Mouse (Mus musculus): Measurements from ENCODE around the gene Rcc1. TPM values are rescaled to one million over a fixed set of nuclear protein-coding genes. Genes with fewer than 3 reads are reported as not detected.

Rcc1 gene
- polyA plus RNA-seq, 1 experiment from 2014 or later = 42.4 TPM

DNA sequence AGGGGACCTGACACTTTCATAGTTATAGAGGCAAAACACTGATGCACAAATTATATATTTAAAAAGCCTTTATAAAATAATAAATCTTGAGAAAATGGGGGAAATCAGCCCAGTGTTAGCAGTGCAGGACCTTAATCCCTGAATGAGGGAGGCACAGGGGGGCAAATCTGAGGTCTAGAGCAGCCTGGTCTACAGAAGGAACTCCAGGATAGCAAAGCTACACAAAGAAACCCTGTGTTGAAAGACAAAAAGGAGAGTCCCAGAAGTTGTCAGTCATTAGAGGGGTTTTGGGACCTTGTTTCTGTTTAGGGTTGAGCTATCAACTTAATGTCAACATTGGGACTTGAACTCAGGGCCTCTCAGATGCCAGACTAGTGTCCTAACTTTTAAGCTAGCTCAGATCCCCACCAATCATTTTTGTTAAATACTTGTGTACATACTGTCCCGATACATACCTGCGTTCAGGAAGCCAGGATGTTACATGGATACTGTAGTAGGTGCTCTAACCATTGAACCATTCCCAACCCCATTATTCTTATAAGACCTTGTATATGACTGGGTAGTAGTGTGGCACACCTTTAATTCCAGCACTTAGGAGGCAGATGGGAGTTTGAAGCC, 3.2 kb downstream of the Rcc1 start:
- Histone ChIP-seq H3K27ac (ENCODE audit: low read depth, low read length) (no peak overlapping the region), H3K9ac (ENCODE audit: low read length) (no peak overlapping the region), H3K27me3 (replicated peaks; ENCODE audit: control insufficient read depth, insufficient read depth, low read length) (no peaks in the 10 kb centered on the region), H3K36me3 (ENCODE audit: control insufficient read depth, insufficient read depth, low read length) (peaks cover 6% of the 10 kb centered on the region; the same call in 1 of the 2 replicates), H3K4me1 (ENCODE audit: control insufficient read depth, insufficient read depth, low read length) (peaks cover 7% of the 10 kb centered on the region; the same call in 1 of the 2 replicates), H3K4me3 (ENCODE audit: low read depth, low read length) (no peak overlapping the region), H3K9me3 (replicated peaks; ENCODE audit: control insufficient read depth, low read length) (no peaks in the 10 kb centered on the region), H3K4me2 (ENCODE audit: low read length) (no peak overlapping the region)
- DNase-seq (ENCODE audit: low spot score) (no peak), ATAC-seq (no peak)
- whole genome bisulfite sequencing = 28% methylated on average over 2 of the region's 2 CpGs

DNA sequence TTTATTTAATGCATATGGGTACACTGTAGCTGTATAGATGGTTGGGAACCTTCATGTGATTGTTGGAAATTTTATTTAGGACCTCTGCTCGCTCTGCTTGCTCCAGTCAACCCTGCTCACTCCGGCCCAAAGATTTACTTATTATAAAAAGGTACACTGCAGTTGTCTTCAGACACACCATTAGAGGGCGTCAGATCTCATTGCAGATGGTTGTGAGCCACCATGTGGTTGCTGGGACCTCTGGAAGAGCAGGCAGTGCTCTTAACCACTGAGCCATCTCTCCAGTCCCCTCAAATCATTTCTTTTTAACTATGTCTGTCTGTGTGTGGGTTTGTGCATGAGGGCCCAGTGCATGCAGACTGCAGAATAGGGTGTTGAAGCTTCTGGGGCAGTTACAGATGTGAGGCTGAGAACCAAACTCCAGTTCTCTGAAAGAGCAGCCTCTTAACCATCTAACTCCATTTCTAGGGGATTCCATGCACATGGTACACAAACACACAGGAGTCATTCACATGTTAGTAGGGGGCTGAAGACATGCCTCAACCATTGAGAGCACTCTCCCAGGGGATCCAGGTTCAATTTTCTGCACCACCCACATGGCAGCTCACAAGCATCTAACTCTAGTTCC, 3.8 kb downstream of the Rcc1 start:
- whole genome bisulfite sequencing = 57% methylated on average over 3 of the region's 3 CpGs
- Histone ChIP-seq H3K9ac (ENCODE audit: low read length) (no peak overlapping the region), H3K4me2 (ENCODE audit: low read length) (no peak overlapping the region), H3K27ac (ENCODE audit: low read depth, low read length) (no peak overlapping the region), H3K4me1 (ENCODE audit: control insufficient read depth, insufficient read depth, low read length) (peaks cover 11% of the 10 kb centered on the region), H3K27me3 (replicated peaks; ENCODE audit: control insufficient read depth, insufficient read depth, low read length) (no peaks in the 10 kb centered on the region), H3K4me3 (ENCODE audit: low read depth, low read length) (no peak overlapping the region), H3K36me3 (ENCODE audit: control insufficient read depth, insufficient read depth, low read length) (peaks cover 6% of the 10 kb centered on the region; the same call in 1 of the 2 replicates), H3K9me3 (replicated peaks; ENCODE audit: control insufficient read depth, low read length) (no peaks in the 10 kb centered on the region)
- ATAC-seq (no peak), DNase-seq (ENCODE audit: low spot score) (no peak)

DNA sequence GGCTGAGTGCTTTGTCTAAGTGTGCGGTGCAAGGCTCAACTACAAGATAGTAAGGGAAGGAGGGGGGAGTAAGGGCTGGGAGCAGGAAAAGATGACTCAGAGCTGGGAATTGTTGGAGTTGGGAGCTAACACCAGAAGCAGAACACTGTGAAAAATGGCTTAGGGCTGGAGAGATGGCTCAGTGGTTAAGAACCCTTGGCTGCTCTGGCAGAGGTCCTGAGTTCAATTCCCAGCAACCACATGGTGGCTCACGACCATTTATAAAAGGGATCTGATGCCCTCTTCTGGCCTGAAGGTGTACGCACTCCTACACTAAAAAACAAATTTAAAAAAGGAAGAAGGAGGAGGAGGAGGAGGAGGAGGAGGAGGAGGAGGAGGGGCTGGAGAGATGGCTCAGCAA, 6.7 kb downstream of the Rcc1 start:
- Histone ChIP-seq H3K9ac (ENCODE audit: low read length) (no peak overlapping the region), H3K27ac (ENCODE audit: low read depth, low read length) (no peak overlapping the region), H3K4me3 (ENCODE audit: low read depth, low read length) (no peak overlapping the region), H3K27me3 (replicated peaks; ENCODE audit: control insufficient read depth, insufficient read depth, low read length) (no peaks in the 10 kb centered on the region), H3K4me2 (ENCODE audit: low read length) (no peak overlapping the region), H3K9me3 (replicated peaks; ENCODE audit: control insufficient read depth, low read length) (no peaks in the 10 kb centered on the region), H3K36me3 (ENCODE audit: control insufficient read depth, insufficient read depth, low read length) (peaks cover 6% of the 10 kb centered on the region; the same call in 1 of the 2 replicates), H3K4me1 (ENCODE audit: control insufficient read depth, insufficient read depth, low read length) (peaks cover 10% of the 10 kb centered on the region; the same call in 1 of the 2 replicates)
- DNase-seq (ENCODE audit: low spot score) (no peak), ATAC-seq (no peak)
- 65% methylated on average over 3 of the region's 3 CpGs for WGBS

DNA sequence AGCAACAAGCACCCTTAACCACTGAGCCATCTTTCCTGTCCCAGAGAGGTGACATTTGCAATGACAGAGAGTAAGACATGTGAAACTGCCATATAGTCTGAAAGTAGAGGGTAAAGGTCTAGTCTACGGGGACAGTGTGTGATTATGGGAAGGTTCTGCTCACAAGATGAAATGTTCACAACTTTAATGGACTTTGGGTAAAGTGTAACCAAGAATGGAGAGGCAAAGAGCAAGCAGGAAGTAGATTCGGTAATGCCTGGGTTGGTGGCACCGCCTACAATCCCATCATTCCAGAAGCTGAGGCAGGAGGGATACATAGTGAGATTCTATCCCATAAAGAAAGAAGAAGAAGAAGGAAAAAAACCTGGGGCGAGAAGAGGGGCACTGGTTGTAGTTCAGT, 7.1 kb downstream of the Rcc1 start:
- DNase-seq (ENCODE audit: low spot score) (no peak), ATAC-seq (no peak)
- peaks cover 10% of the 10 kb centered on the region; the same call in 1 of the 2 replicates for H3K4me1 ChIP-seq (ENCODE audit: control insufficient read depth, insufficient read depth, low read length)
- H3K36me3 ChIP-seq (ENCODE audit: control insufficient read depth, insufficient read depth, low read length) = peaks cover 5% of the 10 kb centered on the region; the same call in 1 of the 2 replicates
- no peaks in the 10 kb centered on the region for H3K27me3 ChIP-seq (replicated peaks; ENCODE audit: control insufficient read depth, insufficient read depth, low read length)
- H3K4me2 ChIP-seq (ENCODE audit: low read length) = no peak overlapping the region
- no peaks in the 10 kb centered on the region for H3K9me3 ChIP-seq (replicated peaks; ENCODE audit: control insufficient read depth, low read length)
- 89% methylated on average over 4 of the region's 4 CpGs for WGBS
- H3K9ac ChIP-seq (ENCODE audit: low read length) = no peak overlapping the region
- no peak overlapping the region for H3K4me3 ChIP-seq (ENCODE audit: low read depth, low read length)
- no peak overlapping the region for H3K27ac ChIP-seq (ENCODE audit: low read depth, low read length)

DNA sequence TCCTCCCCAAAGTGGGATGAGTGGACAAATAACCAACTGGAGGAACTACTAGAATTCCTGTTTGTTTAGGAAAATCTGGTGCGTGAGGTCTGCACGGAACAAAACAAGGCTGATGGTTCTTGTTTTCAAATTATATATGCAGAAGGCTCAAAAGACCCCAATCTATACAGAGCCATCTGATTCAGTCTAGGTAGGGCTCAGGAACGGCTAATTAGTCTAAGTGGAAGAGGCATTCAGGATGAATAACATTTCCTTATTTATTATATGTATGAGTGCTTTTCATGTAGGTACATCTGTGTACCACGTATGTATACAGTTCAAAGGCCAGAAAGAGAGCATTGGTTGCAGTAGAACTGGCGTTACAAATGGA, 7.6 kb downstream of the Rcc1 start:
- Histone ChIP-seq H3K4me1 (ENCODE audit: control insufficient read depth, insufficient read depth, low read length) (peaks cover 10% of the 10 kb centered on the region; the same call in 1 of the 2 replicates), H3K9me3 (replicated peaks; ENCODE audit: control insufficient read depth, low read length) (no peaks in the 10 kb centered on the region), H3K4me3 (ENCODE audit: low read depth, low read length) (peak overlapping the region; percentile 78), H3K4me2 (ENCODE audit: low read length) (peak overlapping the region; percentile 93), H3K36me3 (ENCODE audit: control insufficient read depth, insufficient read depth, low read length) (peaks cover 1% of the 10 kb centered on the region; the same call in 1 of the 2 replicates), H3K27ac (ENCODE audit: low read depth, low read length) (no peak overlapping the region), H3K9ac (ENCODE audit: low read length) (no peak overlapping the region; the same call in none of the 2 replicates), H3K27me3 (replicated peaks; ENCODE audit: control insufficient read depth, insufficient read depth, low read length) (no peaks in the 10 kb centered on the region)
- 42% methylated on average over 5 of the region's 5 CpGs for WGBS
- DNase-seq (ENCODE audit: low spot score) (no peak), ATAC-seq (peak; percentile 44)

DNA sequence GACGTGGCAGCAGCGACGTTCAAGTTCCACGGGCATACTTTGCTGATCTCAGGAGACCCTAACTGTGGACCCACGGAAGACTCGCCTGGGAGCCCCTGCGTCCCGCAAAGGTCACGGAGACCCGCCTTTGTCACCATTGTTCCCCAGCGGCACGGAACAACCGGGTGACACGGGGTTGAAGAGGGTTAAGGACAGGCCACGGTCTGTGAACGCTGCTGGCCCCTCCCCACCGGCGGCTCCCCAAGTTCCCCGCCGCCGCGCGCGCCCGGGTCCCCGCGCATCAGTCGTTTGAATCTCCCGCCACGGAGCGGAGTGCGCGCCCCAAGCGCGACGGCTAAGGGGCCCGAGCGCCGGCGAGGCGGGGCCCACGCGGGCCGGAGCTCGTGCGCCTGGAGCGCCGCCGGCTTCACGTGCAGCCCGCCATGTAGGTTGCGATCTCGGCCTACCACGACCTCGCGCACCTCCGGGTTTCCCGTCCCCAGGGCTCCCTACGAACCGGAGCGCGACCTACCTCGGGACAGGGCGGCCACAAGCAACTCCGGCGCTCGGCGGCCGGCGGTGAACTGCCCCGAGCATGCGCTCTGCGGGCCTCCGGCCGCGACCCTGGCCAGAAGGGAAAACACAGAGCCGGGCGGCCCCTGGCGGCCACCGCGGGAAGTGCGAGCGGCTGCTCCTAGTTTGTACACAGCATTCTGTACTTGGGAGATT, 8.1 kb downstream of the Rcc1 start:
- Histone ChIP-seq H3K36me3 (ENCODE audit: control insufficient read depth, insufficient read depth, low read length) (no peaks in the 10 kb centered on the region), H3K27me3 (replicated peaks; ENCODE audit: control insufficient read depth, insufficient read depth, low read length) (no peaks in the 10 kb centered on the region), H3K27ac (ENCODE audit: low read depth, low read length) (peak overlapping the region; percentile 52), H3K4me3 (ENCODE audit: low read depth, low read length) (peak overlapping the region; percentile 78), H3K9ac (ENCODE audit: low read length) (peak overlapping the region; percentile 80), H3K4me1 (ENCODE audit: control insufficient read depth, insufficient read depth, low read length) (peaks cover 10% of the 10 kb centered on the region; the same call in 1 of the 2 replicates), H3K4me2 (ENCODE audit: low read length) (peak overlapping the region; percentile 93), H3K9me3 (replicated peaks; ENCODE audit: control insufficient read depth, low read length) (no peaks in the 10 kb centered on the region)
- peak; percentile 92 for ATAC-seq
- peak; percentile 90 for DNase-seq (ENCODE audit: low spot score)
- under 1% methylated on average over 83 of the region's 83 CpGs for WGBS

DNA sequence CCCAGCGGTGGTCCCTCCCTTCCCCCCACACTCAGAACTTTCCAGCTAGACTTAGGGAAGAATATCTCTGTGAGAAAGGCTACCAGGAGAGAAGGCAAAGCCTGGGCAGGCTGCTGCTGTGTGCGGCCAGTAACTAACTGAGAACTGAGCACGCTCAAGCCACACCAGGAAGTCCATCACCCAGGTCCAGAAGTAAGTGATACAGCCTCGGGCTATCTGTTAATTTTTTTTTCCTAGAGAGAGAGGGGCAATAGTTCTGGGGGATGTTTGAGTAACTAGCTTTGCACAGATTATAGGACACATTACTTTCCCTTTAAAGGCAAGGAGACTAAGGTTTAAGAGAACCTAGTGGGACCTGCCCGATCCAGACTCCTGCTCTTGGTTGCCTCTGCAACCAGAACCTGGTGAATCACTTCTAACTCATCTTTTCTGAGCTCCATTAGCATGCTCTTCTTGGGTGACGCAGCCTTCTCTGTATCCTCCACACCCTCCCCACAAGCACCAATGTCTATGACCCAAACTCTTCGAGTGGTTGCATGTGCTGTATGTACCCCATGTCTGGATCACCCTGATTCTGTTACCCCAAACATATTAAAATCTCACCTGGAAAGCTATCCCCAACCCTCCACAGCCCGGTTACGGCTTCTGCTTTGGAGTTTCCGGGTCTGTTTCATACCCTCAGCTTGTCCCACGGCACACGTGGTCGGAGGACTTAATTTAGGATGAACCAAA, 8.8 kb downstream of the Rcc1 start:
- ATAC-seq (0 out of 2 replicates have a peak, but pooled peaks have one; percentile 11), DNase-seq (ENCODE audit: low spot score) (no peak)
- 7% methylated on average over 13 of the region's 13 CpGs for whole genome bisulfite sequencing
- Histone ChIP-seq H3K9ac (ENCODE audit: low read length) (peak overlapping the region; percentile 80), H3K27ac (ENCODE audit: low read depth, low read length) (no peak overlapping the region), H3K4me3 (ENCODE audit: low read depth, low read length) (peak overlapping the region; percentile 78), H3K4me1 (ENCODE audit: control insufficient read depth, insufficient read depth, low read length) (peaks cover 10% of the 10 kb centered on the region; the same call in 1 of the 2 replicates), H3K9me3 (replicated peaks; ENCODE audit: control insufficient read depth, low read length) (no peaks in the 10 kb centered on the region), H3K4me2 (ENCODE audit: low read length) (peak overlapping the region; percentile 93), H3K27me3 (replicated peaks; ENCODE audit: control insufficient read depth, insufficient read depth, low read length) (no peaks in the 10 kb centered on the region), H3K36me3 (ENCODE audit: control insufficient read depth, insufficient read depth, low read length) (0 out of 2 replicates have a peak, but pooled peaks cover under 1% of the 10 kb centered on the region)

DNA sequence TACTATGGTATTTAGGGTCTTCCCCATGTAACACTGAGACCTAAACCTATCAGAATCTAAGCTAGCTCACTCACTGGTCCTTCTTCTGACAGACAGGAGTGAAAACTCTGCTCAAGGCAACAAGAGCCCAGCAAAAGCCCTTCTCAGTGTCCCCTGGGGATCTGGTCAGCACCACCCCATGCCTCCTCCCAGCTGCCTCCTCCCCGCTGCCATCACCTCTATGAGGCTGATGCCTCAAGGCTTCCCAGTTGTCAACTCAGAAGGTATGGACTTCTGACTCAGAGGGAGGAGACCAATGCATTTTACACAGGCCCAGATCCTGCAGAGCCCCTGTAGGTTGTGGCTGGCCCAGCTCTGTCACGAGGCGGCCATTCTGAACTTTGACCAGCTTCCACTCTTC, 12.0 kb downstream of the Rcc1 start:
- Histone ChIP-seq H3K36me3 (ENCODE audit: control insufficient read depth, insufficient read depth, low read length) (peaks cover 29% of the 10 kb centered on the region), H3K4me2 (ENCODE audit: low read length) (no peak overlapping the region), H3K4me1 (ENCODE audit: control insufficient read depth, insufficient read depth, low read length) (peaks cover 10% of the 10 kb centered on the region; the same call in 1 of the 2 replicates), H3K9ac (ENCODE audit: low read length) (no peak overlapping the region), H3K27me3 (replicated peaks; ENCODE audit: control insufficient read depth, insufficient read depth, low read length) (no peaks in the 10 kb centered on the region), H3K9me3 (replicated peaks; ENCODE audit: control insufficient read depth, low read length) (no peaks in the 10 kb centered on the region), H3K27ac (ENCODE audit: low read depth, low read length) (no peak overlapping the region), H3K4me3 (ENCODE audit: low read depth, low read length) (no peak overlapping the region)
- DNase-seq (ENCODE audit: low spot score) (no peak), ATAC-seq (no peak)
- 90% methylated on average over 3 of the region's 3 CpGs for WGBS

All from forebrain, embryonic 14.5 days (tissue).